Mouse (Mus musculus) liver, embryonic 11.5 days (tissue): Measurements from ENCODE around the gene Katnal1. TPM values are rescaled to one million over a fixed set of nuclear protein-coding genes. Genes with fewer than 3 reads are reported as not detected.

Experiments used
- ATAC-seq: fragments of 200-750 bp; cut with Nextera tagmentation; replicated peaks from 2 replicates; pipeline ENCODE4 v1.8.0; 2017; ENCODE audit warnings: moderate number of reproducible peaks, mild to moderate bottlenecking, moderate TSS enrichment, moderate library complexity; ENCODE audit not compliant: low FRiP score
- DNase-seq: peaks from one replicate; pipeline ENCODE4 v3.0.0-alpha.2; 2017; ENCODE audit warnings: low spot score
- H3K27ac ChIP-seq: fragments of 300-500 bp; sonication (generic); 2 replicates; pipeline ENCODE4 v1.5.1; 2014; ENCODE audit warnings: mild to moderate bottlenecking, low read depth, low read length, control low read depth
- H3K27me3 ChIP-seq: fragments of 300-500 bp; sonication (generic); replicated peaks from 2 replicates; pipeline ENCODE4 v1.6.1; 2014; ENCODE audit warnings: low read length, mixed read lengths; ENCODE audit not compliant: control insufficient read depth, insufficient read depth
- H3K36me3 ChIP-seq: fragments of 300-500 bp; sonication (generic); 2 replicates; pipeline ENCODE4 v1.6.1; 2014; ENCODE audit warnings: mild to moderate bottlenecking, low read length, moderate library complexity, mixed read lengths; ENCODE audit not compliant: control insufficient read depth, insufficient read depth
- H3K4me1 ChIP-seq: fragments of 300-500 bp; sonication (generic); replicated peaks from 2 replicates; pipeline ENCODE4 v1.6.1; 2014; ENCODE audit warnings: low read length, mixed read lengths; ENCODE audit not compliant: control insufficient read depth, insufficient read depth
- H3K4me2 ChIP-seq: fragments of 300-500 bp; sonication (generic); 2 replicates; pipeline ENCODE4 v1.6.1; 2014; ENCODE audit warnings: mild to moderate bottlenecking, control low read depth, moderate library complexity
- H3K4me3 ChIP-seq: fragments of 300-500 bp; sonication (generic); 2 replicates; pipeline ENCODE4 v1.5.1; 2014; ENCODE audit warnings: low read depth, low read length, control low read depth
- H3K9ac ChIP-seq: fragments of 300-500 bp; sonication (generic); 2 replicates; pipeline ENCODE4 v1.6.1; 2014; ENCODE audit warnings: low read depth, low read length, control low read depth
- H3K9me3 ChIP-seq: fragments of 300-500 bp; sonication (generic); 2 replicates; pipeline ENCODE4 v1.6.1; 2016; ENCODE audit warnings: low read length, inconsistent platforms, mixed read lengths; ENCODE audit not compliant: control insufficient read depth
- WGBS: fragments of 180-500 bp; shearing (Covaris S2); extraction: QIAGEN DNeasy Blood & Tissue Kit; methylation state at CpG from one replicate; pipeline ENCODE4 v1.1.7; 2014; 5-methylcytosine and 5-hydroxymethylcytosine counted together
- polyA plus RNA-seq: library from polyadenylated mRNA; unstranded; fragments of >200 nt; fragmentation: Nextera tagmentation; extraction: Ambion mirVana; gene quantifications from 2 replicates; pipeline ENCODE4 v1.2.1, GENCODE M21; 2014

The Katnal1 gene
- polyA plus RNA-seq, 1 experiment from 2014 or later, result 18.9 TPM

- H3K4me1 ChIP-seq, result peaks cover 23% of the 10 kb centered on the region
- ATAC-seq (no peak), DNase-seq (no peak)
- WGBS, result 30% methylated on average over 9 of the region's 9 CpGs
- H3K9me3 ChIP-seq, result no peaks in the 10 kb centered on the region
- H3K27ac ChIP-seq, result no peak overlapping the region
- peak overlapping the region; percentile 57 for H3K4me3 ChIP-seq
- no peaks in the 10 kb centered on the region for H3K27me3 ChIP-seq
- peak overlapping the region; percentile 99 for H3K4me2 ChIP-seq
- H3K36me3 ChIP-seq, result no peaks in the 10 kb centered on the region
- no peak overlapping the region for H3K9ac ChIP-seq
Measured at GRCm38 (mm10) chr5:148958355-148958754, 29.2 kb upstream of the Katnal1 start.

DNA sequence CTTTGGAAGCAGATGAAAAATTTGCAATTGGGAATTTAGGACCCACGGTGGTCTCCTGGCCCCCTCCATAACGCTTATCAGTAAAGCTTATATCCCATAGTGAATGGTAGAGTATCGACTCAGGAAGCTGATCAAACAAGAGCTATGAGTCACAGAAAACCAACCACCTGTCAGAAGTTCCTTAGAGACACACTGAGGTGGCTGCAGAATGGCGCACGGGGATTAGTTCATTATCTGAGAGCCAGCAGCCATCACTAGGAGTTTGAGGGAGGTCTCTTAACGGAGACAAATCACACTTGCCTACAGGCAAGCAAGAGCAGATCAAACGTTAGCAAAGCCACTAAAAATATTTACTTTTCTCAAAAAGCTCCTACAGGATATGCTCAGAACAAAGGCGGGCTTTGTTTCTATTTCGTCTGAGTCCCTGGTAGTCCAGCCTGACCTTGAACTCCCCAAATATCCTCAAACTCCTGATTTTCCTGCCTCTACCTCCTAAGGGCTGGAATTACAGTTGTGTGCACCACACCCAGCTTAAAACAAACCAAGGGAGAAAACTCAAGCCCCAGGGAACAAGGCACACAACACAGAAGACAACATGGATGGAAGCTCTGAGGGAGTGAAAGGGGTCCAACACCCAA lies 27.9 kb upstream of the Katnal1 start:
- H3K27me3 ChIP-seq, result no peaks in the 10 kb centered on the region
- H3K36me3 ChIP-seq, result no peaks in the 10 kb centered on the region
- peaks cover 23% of the 10 kb centered on the region for H3K4me1 ChIP-seq
- H3K9ac ChIP-seq, result no peak overlapping the region
- peak overlapping the region; percentile 9; the same call in 1 of the 2 replicates for H3K4me2 ChIP-seq
- H3K9me3 ChIP-seq, result no peaks in the 10 kb centered on the region
- no peak for ATAC-seq
- WGBS, result 47% methylated on average over 9 of the region's 9 CpGs
- peak overlapping the region; percentile 35; the same call in 1 of the 2 replicates for H3K27ac ChIP-seq
- DNase-seq, result no peak
- H3K4me3 ChIP-seq, result no peak overlapping the region

DNA sequence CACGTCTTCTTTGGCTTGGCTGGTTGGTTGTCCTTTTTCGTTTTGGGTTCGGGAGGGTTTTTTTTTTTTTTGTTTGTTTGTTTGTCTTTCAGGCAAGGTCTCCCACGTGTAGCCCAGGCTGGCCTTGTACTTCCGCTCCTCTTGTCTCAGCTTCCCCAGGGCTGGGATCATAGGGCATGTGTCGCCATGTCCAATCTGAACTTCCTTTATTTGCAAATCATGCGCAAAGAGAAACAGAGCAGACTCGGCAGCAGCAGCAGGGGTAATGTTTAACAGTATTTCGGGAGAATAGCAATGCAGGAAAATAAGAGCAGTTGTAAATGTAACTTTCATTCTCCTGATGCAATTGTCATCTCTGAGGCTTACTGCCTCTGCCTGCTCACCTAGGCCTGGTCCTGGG lies 27.0 kb upstream of the Katnal1 start:
- Histone ChIP-seq H3K4me2 (no peak overlapping the region), H3K4me3 (no peak overlapping the region), H3K27me3 (no peaks in the 10 kb centered on the region), H3K4me1 (peaks cover 23% of the 10 kb centered on the region), H3K9ac (no peak overlapping the region), H3K27ac (no peak overlapping the region), H3K36me3 (no peaks in the 10 kb centered on the region), H3K9me3 (no peaks in the 10 kb centered on the region)
- DNase-seq, result no peak
- WGBS, result 70% methylated on average over 9 of the region's 9 CpGs
- ATAC-seq, result no peak

DNA sequence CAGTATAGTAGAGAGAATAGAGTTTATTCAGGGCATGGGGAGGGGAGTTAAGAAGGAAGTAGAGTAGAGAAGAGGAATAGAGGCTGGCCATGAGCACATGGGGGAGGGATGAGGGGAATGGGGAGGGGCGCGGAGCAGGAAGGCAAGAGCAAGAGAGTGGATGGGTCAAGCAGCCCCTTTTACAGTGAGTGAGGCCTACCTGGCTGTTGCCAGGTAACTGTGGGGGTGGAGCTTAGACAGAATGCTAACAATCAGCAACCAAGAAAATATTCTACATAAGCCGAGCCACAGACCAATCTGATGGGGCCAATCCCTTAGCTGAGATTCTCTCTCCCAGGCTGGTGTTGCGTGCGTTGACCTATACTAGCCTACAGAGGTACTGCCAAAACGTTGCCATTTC lies 26.5 kb upstream of the Katnal1 start:
- H3K36me3 ChIP-seq, result no peaks in the 10 kb centered on the region
- DNase-seq, result no peak
- H3K27ac ChIP-seq, result 0 out of 2 replicates have a peak overlapping the region, but pooled peaks have one; percentile 15
- H3K9me3 ChIP-seq, result no peaks in the 10 kb centered on the region
- H3K27me3 ChIP-seq, result no peaks in the 10 kb centered on the region
- H3K4me2 ChIP-seq, result no peak overlapping the region
- 90% methylated on average over 6 of the region's 6 CpGs for WGBS
- no peak overlapping the region for H3K9ac ChIP-seq
- H3K4me1 ChIP-seq, result peaks cover 23% of the 10 kb centered on the region
- H3K4me3 ChIP-seq, result no peak overlapping the region
- ATAC-seq, result no peak

GRCm38 (mm10) chr5:148954314-148955060 lies 25.4 kb upstream of the Katnal1 start:
- WGBS, result 71% methylated on average over 22 of the region's 22 CpGs
- no peaks in the 10 kb centered on the region for H3K27me3 ChIP-seq

DNA sequence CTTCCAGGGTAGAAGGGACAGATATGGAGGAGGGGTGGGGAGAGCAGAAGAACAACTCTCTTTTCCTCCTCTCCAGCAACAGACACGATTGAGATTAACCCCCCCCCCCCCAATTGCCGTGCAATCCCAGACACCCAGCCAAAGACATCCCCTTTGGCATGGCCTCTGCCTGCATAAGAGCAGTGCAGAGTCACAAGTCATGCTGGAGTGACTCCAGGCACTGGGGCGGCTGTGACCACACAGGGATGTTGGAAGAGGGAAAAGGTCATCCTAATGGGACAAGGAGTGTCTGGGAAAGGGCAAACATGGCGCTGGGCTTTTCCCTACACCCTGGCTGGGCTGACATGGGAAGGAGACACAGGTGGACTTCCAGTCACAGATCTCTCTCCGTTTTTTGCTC lies 24.0 kb upstream of the Katnal1 start:
- Histone ChIP-seq H3K4me3 (no peak overlapping the region), H3K27me3 (no peaks in the 10 kb centered on the region), H3K27ac (no peak overlapping the region), H3K9ac (no peak overlapping the region), H3K9me3 (no peaks in the 10 kb centered on the region), H3K4me1 (peaks cover 4% of the 10 kb centered on the region; the same call in 1 of the 2 replicates), H3K4me2 (no peak overlapping the region), H3K36me3 (no peaks in the 10 kb centered on the region)
- 88% methylated on average over 4 of the region's 5 CpGs for WGBS
- no peak for DNase-seq
- ATAC-seq, result no peak

More at GRCm38 (mm10) chr5:148954314-148955060, 25.4 kb upstream of the Katnal1 start:
- ATAC-seq (peak; percentile 47; the same call in 1 of the 2 replicates), DNase-seq (no peak)
- Histone ChIP-seq H3K27ac (no peak overlapping the region), H3K9me3 (no peaks in the 10 kb centered on the region), H3K9ac (no peak overlapping the region), H3K4me1 (peaks cover 13% of the 10 kb centered on the region), H3K36me3 (no peaks in the 10 kb centered on the region), H3K4me3 (no peak overlapping the region), H3K4me2 (no peak overlapping the region)

GRCm38 (mm10) chr5:148952419-148952818 lies 23.3 kb upstream of the Katnal1 start:
- WGBS, result 52% methylated on average over 6 of the region's 6 CpGs

GRCm38 (mm10) chr5:148951360-148951759 lies 22.2 kb upstream of the Katnal1 start:
- ATAC-seq, result no peak
- H3K27ac ChIP-seq, result no peak overlapping the region
- no peak overlapping the region for H3K9ac ChIP-seq
- no peak for DNase-seq
- no peaks in the 10 kb centered on the region for H3K9me3 ChIP-seq
- no peaks in the 10 kb centered on the region for H3K4me1 ChIP-seq
- H3K4me3 ChIP-seq, result no peak overlapping the region
- H3K36me3 ChIP-seq, result no peaks in the 10 kb centered on the region
- H3K27me3 ChIP-seq, result no peaks in the 10 kb centered on the region
- 89% methylated on average over 5 of the region's 5 CpGs for WGBS
- H3K4me2 ChIP-seq, result no peak overlapping the region

More at GRCm38 (mm10) chr5:148952419-148952818, 23.3 kb upstream of the Katnal1 start:
- no peaks in the 10 kb centered on the region for H3K36me3 ChIP-seq
- no peaks in the 10 kb centered on the region for H3K9me3 ChIP-seq
- H3K4me3 ChIP-seq, result no peak overlapping the region
- ATAC-seq, result no peak
- H3K9ac ChIP-seq, result no peak overlapping the region
- DNase-seq, result no peak
- no peak overlapping the region for H3K27ac ChIP-seq
- no peak overlapping the region for H3K4me2 ChIP-seq
- no peaks in the 10 kb centered on the region for H3K27me3 ChIP-seq
- H3K4me1 ChIP-seq, result peaks cover 4% of the 10 kb centered on the region; the same call in 1 of the 2 replicates
